Mouse (Mus musculus) liver, embryonic 11.5 days (tissue): ENCODE measurements around the gene Cpe. TPM values are rescaled to one million over a fixed set of nuclear protein-coding genes. Genes with fewer than 3 reads are reported as not detected.

Experiments
- polyA plus RNA-seq: library from polyadenylated mRNA; unstranded; fragments of >200 nt; fragmentation: Nextera tagmentation; extraction: Ambion mirVana; gene quantifications from 2 replicates; pipeline ENCODE4 v1.2.1, GENCODE M21; 2014

The Cpe gene
- polyA plus RNA-seq, 1 experiment from 2014 or later: 13.7 TPM

Other genes with a start within 250 kb of the Cpe start
- 132 and 159 TPM in 2 replicates for gene Msmo1, start 40.7 kb upstream of the Cpe start, polyA plus RNA-seq
- gene Klhl2, start 157.0 kb upstream of the Cpe start, polyA plus RNA-seq: 9.7 and 10.1 TPM in 2 replicates